Mouse (Mus musculus) cerebellum, adult 9-11 months (tissue): ENCODE data around the gene BC055324.
"Not testable (repeated sequence)": the region's sequence is repeated elsewhere in the genome, so short reads cannot be mapped to it uniquely, and the experiment has no call there.

ENCODE experiments used
- DNase-seq: peaks from one replicate; pipeline ENCODE4 v3.0.0; 2022

The BC055324 gene

DNA sequence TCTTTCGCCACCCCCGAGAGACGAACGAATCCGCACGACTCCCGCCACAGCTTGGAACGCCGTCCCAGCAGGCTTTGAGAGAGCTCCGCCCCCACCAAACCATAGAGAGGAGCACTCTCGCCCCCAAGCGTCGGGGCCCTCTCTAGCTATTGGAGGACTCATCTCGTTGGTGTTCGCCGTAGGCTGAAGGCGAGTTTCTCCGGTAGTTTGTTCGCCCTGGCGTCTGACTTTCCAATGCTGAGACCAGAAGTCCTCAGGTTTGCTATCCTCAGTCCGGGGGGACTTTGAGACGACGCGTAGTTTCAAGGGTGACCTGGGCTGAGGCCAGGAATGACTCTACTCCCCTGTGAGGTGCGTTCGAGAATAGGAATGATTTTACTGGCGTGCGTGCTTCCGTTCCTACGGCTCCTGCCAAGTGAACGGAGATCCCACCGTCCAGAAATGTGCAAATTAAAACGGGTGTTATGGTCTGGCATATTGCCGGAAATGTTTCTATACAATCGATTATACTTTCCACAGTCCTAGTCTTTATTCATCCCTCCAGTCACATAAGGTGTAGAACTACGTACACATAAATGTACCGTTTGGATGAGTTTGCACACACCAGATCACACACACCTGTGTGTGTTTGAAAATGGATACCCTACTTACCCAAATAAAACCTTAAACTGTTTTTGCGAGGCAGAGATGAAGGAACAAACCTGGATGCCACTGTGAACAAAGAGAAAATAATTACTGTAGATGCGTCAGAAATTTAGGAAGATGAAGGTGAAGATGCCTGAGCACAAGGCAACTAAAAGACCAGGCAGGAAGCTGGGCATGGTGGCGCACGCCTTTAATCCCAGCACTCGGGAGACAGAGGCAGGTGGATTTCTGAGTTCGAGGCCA, at the start of gene BC055324, which contains the start of gene Mettl18:
BC055324 (minus strand) TSS at position 76 of the 888 bp plus-strand sequence.
Mettl18 (plus strand) TSS at position 169 of the 888 bp plus-strand sequence.
- DNase-seq: peak; percentile 89

DNA sequence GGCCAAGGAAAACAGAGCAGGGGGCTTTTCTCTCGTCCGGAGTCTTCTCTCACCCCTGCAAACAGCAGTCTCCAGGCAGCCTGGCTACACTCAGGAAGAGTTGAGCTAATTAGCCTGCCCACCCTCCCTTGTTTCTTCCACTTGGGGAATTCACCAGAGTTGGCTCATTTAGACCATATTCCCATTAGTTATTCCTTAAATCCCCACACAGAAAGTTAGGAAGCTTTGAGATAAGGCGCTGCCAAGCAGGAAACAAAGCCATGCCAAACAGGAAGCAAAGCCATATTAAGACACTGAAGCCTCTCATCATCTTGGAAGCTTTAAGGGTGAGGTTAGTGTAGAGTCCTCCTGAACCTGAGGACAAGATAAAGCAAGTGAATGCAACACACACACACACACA, 49.0 kb upstream of the BC055324 start:
- no peak for DNase-seq

DNA sequence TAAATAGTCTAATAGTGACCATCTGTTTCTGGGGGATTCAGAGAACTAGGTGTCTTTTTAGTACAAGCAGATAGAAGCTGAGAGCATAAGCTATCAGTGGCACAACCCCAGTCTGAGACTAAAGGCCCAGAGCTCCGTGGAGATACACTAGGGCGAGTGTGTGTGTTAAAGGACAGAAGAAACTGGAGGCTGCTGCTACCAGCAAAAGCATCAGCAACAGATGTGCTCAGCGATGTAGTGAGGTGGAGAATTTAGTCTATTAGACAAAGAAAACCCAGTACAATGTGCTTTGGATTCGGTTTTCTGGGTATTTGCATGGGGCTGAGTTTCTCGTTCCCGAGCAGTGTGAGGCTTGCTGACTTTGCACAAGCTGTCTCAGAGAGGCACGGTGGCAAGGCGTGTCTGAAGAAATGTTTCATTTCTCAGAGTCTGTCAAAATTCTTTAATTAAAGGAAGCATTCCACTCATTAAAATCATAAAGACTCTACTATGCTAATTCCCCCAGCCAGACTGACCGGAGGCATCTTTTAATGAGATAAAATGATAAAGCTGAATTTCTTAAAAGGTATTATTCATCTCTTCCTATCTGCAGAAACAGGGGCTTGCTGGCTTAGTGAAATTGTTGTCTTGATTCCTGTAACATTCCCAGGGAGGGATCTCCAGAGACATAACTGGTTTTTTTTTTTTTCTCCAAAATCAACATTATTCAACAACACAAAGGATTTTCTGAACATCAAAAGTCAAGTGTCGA, 46.0 kb upstream of the BC055324 start:
- no peak for DNase-seq

DNA sequence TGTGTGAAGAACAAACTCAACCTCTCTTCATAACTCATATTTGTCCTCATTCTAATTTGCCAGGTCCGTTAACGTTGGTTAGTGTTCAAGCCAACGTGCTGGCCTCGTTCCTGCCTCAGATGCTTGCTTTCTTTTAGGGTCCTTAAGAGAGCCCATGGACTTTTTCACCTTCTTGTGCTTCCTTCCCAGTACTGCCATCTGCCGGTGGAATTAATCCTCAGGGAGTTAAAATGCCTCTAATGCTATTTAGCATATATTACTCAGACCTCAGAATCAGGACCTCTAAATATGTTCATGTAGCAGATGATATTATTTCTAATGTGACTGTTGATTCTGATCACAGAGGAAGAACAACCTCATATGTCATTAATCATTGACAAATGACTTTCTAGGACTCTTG, 32.8 kb upstream of the BC055324 start:
- DNase-seq: no peak

DNA sequence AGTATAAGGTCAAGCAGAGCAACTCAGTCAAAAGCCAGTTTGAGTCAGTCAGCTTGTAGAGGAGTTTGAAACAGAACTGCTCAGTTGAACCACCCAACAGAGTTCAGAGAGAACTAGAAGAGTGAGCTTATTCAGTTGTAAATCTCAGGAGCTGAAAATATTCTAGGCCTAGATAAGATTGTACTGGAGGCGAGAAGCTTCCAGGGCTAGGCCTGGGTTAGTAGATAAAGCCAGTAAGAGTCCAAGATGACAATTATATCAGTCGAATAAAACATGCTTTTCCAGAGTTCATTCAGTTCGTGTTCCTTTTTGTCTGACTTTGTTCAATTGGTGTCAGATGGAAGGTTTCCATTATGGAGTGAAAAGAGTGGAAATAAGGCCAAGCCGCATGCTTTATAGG, 31.1 kb upstream of the BC055324 start:
- no peak for DNase-seq

GRCm38 (mm10) chr1:164022106-164022505, 27.5 kb upstream of the BC055324 start:
- DNase-seq: not testable (repeated sequence)

- DNase-seq: not testable (repeated sequence)
Measured at GRCm38 (mm10) chr1:164020746-164021145, 26.1 kb upstream of the BC055324 start.

- no peak for DNase-seq
Measured at GRCm38 (mm10) chr1:164019789-164020188, 25.2 kb upstream of the BC055324 start.

- no peak for DNase-seq
Measured at GRCm38 (mm10) chr1:164018221-164018896, 23.8 kb upstream of the BC055324 start.

DNA sequence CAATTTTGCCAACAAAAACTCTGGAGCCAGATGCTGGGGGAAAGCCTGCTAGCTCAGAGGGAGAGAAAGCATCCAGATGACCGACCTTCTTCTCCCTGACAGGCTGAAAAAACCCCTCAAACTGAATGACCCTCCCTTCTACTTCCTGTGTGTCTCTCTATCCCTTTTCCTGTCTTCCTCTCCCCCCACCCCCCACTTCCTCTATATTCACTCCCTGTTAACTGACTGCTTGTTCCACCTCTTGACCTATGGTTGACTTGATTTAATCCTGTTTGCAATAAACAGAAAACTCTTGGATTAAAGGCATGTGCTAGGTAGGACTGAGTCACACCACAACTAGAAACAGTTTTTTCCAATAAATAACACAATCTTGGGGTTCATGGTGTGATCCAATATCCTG, 20.0 kb upstream of the BC055324 start:
- no peak for DNase-seq

- no peak for DNase-seq
Measured at GRCm38 (mm10) chr1:164009235-164009634, 14.6 kb upstream of the BC055324 start.

DNA sequence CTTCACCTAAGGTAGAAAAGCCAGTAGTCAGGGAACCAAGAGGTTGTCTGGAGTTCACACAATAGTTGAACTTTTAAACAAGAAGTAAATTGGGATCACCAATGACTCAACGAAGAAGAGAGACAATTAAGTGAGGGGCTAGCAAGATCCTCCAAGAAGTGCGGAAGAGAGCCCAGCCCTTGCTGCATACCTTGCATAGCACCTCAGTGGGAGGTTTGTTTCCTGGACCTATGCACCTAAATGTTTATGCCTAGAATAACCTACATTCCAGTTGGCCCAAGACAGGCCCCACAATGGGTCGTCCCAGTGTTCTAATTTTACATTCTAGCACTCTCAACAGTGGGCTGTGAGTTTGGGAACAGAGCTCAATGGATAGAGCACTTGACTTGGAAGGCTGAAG, 9.7 kb upstream of the BC055324 start:
- no peak for DNase-seq

DNA sequence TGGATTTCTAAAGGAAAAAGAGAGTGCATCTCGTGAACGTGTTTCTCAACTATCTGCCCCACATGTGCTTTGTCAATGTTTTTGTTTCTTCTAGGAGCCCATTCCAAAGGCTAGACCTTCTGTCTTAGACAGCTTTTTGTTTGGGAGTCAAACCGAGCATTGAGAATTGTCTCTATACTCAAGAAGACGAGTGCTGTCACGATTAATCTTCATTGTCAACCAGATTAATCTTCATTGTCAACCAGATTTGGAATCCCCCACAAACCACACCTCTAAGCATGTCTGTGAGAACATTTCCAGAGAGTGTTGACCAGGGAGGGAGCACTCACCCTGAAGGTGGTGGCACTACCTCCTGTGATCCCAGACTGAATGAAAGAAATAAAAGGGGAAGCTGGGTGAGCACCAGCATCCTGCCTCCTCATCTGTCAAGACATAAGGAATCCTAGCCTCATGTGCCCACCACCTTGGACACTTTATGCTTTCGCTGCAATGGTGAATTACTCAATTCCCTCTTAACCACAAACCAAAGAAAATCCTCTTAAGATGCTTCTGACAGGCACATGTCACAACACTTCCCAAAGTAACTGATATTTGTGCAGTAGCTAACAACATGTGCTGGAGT, 7.3 kb upstream of the BC055324 start:
- no peak for DNase-seq

DNA sequence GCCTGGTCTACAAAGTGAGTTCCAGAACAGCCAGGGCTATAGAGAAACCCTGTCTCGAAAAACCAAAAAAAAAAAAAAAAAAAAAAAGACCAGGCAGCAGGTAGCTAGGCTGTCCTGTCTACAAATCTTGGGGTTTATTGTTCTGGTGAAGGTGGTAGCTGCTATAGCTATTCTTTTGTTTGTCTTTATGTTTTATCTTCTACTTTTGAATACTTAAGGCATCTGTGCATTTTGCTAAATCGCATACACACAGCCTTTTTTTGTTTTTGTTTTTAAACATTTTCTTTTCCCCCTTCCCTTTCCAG, 965 bp upstream of the BC055324 start:
- DNase-seq: no peak

GRCm38 (mm10) chr1:163994173-163994720, 349 bp downstream of the BC055324 start:
- no peak for DNase-seq

- DNase-seq: no peak
Measured at GRCm38 (mm10) chr1:163992371-163992770, 2.2 kb downstream of the BC055324 start.

- DNase-seq: no peak
Measured at GRCm38 (mm10) chr1:163976515-163976914, 18.1 kb downstream of the BC055324 start.

DNA sequence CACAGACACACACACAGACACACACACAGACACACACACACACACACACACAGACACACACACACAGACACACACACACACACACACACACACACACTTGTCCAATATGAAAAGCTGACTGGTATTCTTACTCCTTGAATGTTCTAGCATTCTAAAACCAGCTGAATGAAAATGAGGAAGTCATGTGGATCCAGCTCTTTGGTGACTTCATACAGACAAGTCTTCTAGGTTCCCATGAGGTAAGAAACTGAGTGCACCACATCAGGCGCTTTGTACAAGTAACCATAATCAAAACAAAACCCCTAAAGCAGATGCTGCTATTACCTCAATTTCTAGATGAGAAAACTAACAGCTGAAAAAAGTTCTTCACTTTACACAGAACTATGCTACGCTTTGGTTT, 19.5 kb downstream of the BC055324 start:
- DNase-seq: no peak

DNA sequence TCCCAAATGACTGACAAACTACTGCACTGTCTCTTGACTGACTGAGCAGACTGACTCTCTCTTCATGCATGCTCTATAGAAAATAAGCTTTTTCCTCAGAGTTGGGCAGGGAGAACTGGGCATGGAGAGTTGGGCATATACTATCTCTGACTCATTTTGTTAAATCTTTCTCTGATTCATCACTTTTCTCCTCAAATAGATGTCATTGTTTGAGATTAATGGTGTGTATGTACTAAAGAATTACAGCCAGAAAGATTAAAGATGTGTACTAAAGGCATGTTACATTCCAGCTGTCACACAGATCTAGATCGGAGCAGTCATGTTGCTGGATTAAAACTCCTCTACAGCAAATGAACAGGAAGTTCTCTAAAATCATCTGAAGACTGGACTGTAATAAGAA, 20.1 kb downstream of the BC055324 start:
- DNase-seq: no peak

DNA sequence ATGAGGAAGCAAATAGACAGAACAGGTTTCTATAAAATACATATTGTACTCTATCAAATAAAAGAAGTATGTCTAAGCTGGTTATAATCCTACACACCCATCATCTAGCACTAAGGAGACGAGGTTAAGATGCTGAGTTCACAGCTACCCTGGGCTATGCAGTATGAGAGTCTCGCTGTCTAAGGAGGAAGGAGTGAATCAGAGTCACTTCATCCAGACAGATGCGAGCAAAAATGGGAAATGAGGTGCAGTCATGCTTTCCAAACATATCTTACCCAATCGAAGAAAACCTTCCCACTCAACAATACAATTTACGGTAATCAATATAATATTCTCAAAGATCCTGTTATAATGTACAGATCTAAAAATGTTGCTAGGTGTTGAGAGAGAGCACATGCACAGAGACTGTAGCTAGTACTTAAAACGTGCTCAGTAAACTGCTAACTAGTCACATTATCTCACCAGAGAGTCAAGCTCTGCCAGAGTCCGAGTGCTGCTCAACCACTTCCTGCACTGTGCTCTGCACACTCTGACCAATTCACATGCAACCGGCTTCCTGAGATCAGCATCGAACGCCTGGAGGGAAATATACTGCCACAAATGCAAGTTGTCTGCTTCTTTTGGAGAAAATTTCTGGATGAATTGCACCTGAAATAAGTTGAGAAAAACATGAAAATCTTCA, 30.4 kb downstream of the BC055324 start:
- no peak for DNase-seq

GRCm38 (mm10) chr1:163958036-163958435, 36.6 kb downstream of the BC055324 start:
- DNase-seq: no peak

- DNase-seq: no peak
Measured at GRCm38 (mm10) chr1:163953396-163953795, 41.2 kb downstream of the BC055324 start.
